Mouse (Mus musculus) gastrocnemius, postnatal 36 days (tissue): Measurements from ENCODE around the gene Tuba4a. TPM values are rescaled to one million over a fixed set of nuclear protein-coding genes. Genes with fewer than 3 reads are reported as not detected.

Experiments
- DNase-seq, 2 experiments: peaks; one replicate each; pipeline ENCODE4 v3.0.0; 2022
- intact Hi-C: fragments of 180-260 bp; cut with DNase I; formaldehyde crosslinking; loops from one replicate; pipeline ENCODE4 v1.15.1; 2025
- long read RNA-seq, 2 experiments: library from polyadenylated mRNA; stranded (forward); transcript quantifications; one replicate each; pipeline ENCODE4 v2.0.0; 2021
- total RNA-seq, 2 experiments: library from RNA; stranded (reverse); gene quantifications; 2 replicates each; pipeline ENCODE4 v1.2.3; 2021

Gene Tuba4a
- 100 to 1,000 TPM; 921 to 954 TPM for total RNA-seq
- long read RNA-seq, experiment 1, transcript Tuba4a-202 (4 exons, 2,840 nt), result major isoform, 168 of 403 reads
- long read RNA-seq, experiment 1, partial matches to known transcripts, result 20 of 403 reads
- long read RNA-seq, experiment 1, other reads (novel, unspliced or antisense), result 214 of 403 reads
- long read RNA-seq, experiment 2, transcript Tuba4a-202 (4 exons, 2,840 nt), result major isoform, 200 of 445 reads
- long read RNA-seq, experiment 2, partial matches to known transcripts, result 20 of 445 reads
- long read RNA-seq, experiment 2, other reads (novel, unspliced or antisense), result 225 of 445 reads

DNA sequence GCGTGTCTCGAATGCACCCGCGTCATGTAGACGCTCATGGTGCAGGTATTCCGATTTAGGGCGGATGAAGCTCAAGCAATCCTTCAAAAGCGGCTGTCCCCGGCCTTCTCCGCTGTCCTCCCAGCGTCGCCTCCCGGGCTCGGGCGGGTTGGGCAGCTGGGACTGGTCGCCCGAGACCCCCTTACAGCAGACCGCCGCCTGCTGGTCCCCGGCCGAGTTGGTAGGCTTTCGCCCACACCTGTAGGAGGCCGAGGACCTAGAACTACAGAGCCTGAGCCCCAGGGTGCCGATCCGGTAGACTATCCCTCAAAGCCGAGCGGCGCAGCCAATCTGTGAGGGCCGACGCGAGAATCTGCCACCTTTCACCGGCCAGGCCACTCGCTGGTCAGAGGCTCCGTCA, at the start of gene Tuba4a:
Gene Tuba4a (minus strand): TSS at position 335 of the 400 bp plus-strand sequence.
- DNase-seq, result no peak
- intact Hi-C loops, result no loop called here

DNA sequence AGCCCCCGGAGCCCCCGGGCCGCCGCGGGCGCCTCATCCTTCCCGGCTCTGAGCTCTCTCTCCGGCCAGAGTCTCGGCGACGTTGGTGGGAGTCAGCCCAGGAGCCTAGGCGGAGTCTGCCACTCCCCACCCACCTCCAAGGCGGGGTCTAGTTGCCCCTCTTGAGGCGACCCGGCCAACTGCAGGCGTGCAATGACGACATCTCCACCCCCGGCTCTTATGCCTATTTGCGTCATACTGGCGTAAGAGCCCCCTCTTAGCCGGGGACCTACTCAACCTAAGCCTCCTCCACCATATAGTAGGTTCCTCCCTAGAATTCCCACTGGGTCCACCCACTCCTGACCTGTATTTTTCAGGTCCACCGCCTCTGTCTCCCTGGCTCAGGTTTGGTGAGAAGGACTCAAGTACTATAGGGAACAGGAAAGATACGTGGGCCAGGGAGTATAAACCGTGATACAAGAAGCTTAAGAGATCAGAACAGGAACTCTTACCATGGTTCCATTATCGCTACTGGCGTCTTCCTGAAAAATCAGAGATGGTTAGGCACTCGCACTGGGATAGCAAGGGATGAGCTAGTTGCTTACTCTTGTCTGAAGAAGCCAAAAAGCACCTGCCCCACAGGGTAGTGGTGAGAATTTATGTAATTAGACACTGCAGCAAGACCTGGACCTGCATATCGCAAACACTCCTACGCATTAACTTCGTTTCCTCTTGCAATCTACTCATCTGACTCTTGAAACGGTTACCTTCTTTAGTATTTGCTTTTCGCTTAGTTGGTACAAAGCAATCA, 44.6 kb upstream of the Tuba4a start, which contains the start of gene Ptprn:
Gene Ptprn (minus strand): TSS at position 412 of the 790 bp plus-strand sequence.
- no peak for DNase-seq
- intact Hi-C loops, result no loop called here

DNA sequence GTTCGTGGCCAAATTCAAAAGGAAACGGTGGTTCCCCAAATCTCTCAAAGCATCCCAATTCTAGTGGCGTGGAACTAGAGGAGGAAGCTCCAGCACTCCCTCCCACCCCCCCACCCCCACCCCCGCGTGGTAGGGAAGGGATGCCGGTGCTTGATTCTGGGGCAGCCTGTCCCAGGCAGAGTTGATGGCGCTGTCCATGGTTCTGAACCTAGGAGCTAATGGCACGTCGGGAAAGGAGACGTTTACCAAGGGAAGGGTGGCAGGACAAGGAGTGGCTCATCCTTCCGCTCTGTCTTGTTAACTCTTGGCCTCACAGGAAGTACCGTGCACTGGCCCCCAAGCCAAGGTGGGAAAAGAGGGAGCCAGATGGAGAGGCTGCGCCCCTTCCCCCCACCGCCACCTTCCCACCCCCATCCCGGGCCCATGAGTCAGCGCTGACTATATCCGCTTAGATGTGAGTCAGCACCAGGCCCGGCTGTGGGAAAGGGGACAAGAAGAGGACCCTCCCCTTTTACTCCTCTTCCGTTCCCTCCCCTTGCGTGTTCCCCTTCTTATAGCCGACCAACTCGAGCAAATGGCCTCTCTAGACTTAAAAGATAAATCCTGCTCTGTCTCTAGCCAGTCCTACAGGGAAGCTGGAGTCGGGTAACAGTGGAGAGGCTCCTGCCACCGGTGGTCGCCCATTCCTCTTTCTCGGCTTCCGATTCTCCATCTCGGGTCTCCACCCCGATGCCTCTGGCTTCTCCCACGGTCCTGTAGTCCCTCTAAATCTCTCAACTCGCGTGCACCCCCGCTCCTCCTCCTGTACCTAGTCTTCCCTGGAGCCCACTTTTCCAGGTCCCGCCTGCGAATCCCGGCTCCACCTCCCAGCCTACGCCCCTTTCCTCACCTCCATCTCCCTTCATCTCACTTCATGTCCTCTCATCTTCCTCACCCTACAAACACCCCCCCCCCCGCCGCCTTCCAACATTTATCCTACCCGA, 43.6 kb upstream of the Tuba4a start:
- DNase-seq, result peak in 1 of 2 experiments; percentile 40
- intact Hi-C loops, result loop anchor here (2.0 kb wide), 1 partner anchor 14 kb away; no protein-coding TSS in a partner anchor

DNA sequence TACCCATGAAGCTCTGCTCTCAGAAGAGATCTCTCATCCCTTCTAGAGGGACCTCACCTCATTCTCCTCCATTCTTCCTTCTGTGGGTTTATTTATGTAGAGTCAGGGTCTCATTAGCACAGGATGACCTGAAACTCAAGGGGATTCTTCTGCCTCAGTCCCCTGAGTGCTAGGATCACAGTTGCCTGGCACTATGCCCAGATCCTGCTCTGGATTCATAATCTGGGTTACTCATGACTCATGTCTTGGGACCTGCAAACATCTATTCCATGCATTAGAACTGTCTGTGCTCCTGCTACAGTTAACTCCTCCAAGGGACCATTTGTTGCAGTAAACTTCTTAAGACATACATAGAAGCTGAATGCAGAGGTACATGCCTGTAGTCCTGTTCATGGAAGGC, 41.6 kb upstream of the Tuba4a start:
- no peak for DNase-seq
- intact Hi-C loops, result no loop called here

DNA sequence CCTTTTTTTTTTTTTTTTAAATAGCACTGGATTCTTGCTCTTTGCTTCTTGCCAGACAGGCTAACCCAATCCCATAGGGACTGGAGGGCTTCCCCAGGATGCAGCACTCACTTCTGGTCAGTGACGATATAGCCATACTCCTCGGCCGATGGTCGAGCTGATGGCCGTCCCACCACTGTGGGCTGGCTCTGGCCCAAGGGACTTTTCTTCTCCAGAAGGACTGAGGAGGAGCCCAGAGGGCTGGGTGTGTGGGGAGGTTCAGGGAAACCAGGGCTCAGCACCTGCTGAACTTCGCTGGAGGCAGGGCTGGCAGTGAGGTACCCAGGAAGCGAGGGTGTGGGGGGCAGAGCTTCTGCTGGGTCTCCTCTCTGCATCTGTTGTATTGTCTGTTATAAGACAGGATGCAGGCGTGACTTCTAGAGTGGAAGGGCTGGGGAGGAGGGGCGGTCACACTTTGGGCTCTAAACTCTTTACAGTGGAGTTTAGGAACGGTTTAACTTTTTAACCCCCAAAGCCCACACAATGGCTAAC, 35.9 kb upstream of the Tuba4a start:
- no peak for DNase-seq
- intact Hi-C loops, result loop anchor here (5.0 kb wide), 1 partner anchor 308 kb away; no protein-coding TSS in a partner anchor

DNA sequence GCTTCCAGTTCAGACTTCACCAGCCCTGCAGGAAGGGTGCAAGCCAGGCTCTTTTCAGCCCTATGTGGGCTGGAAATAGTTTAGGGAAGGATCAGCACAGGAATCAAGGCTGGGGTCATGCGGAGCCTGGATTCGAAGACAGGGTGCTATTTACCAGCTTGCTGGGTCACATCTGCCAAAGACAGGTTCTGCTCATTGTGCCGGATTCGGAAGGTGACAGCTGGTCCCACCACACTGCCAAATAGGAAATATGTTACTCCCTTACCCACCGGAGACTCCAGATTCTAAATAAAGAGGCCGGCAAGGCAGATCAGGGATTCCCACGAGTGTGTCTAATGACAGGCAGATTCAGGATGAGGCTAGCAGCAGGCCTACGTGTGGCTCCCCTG, 35.0 kb upstream of the Tuba4a start:
- DNase-seq, result no peak
- intact Hi-C loops, result loop anchor here (5.0 kb wide), 2 partner anchors 63 to 307 kb away; partner anchors contain the start of gene Dnpep

DNA sequence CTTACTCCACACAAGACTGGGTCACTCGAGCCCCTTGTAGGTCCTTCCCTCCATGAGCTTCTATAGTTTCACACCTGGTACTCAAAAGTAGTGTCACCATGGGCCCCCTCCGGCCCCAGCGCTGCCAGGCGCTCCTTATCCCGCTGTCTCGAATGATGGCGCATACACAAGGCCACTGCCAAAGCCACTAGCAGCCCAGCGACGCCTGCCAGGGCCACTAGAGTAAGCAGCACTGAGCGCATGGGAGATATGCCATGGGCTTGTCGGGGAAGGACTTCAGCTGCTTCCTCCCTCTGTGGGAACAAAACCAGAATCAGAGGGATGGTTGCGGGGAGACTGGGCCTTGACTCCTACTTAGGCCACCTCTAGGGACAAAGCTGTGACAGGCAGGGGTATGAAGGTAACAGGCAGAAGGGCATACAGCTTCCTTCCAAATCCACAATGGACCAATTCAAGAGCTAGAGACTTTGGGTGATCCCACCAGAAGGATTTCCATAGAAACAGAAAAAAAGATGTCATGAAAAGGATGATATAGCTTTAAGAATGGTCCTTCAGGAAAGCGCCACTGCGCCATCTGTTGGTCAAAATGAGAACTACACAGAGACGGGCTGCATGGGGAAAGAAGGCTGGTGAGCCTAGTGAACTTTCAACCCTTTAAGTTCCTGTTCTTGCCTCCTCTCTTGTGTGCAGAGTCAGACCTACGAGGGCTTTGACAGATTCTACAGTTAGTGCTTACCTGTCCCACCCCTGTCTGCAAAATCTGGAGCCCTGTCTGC, 34.4 kb upstream of the Tuba4a start:
- intact Hi-C loops, result loop anchor here (5.0 kb wide), 1 partner anchor 63 kb away; the partner anchor contains the start of gene Dnpep
- peak; percentile 72 to 73 for DNase-seq

DNA sequence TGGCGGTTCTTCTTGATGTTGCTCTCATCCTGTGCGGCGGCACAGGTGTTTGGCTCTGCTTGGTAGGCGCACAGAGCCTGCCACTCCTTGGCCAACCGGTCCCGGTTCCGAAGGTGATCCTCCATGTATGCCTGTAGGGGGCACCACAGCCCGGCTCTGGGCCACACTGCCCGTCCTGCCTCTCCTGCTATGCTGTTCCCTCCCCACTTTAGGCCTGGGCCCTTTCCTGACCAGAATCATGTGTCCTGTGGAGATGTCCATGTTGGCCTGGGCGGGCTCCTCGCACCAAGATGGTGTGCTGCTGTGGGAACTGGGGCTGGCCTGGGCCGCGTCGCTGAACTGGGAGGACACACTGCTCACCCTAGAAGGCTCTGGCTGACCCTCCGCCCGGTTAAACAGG, 33.4 kb upstream of the Tuba4a start:
- intact Hi-C loops, result loop anchor here (5.0 kb wide), 1 partner anchor 64 kb away; the partner anchor contains the start of gene Dnpep
- no peak for DNase-seq

DNA sequence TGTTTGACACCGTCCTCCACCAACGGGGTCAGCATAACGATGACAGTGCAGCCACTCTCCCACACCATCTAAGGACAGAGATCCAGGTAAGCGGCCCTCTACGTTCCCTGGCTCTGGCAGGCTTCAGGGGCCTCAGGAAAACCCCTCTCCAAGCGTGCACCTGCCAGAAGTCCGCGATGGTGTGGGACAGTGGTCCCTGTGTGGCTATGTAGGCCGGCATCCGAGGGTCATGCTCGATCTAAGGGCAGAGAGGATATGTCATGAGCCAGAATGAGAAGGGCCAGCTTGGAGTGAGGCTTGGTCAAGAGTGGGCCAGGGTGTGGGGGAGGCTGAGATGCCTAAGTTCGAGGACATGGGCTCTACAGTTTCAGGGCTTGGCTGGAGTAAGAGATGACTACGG, 32.6 kb upstream of the Tuba4a start:
- no peak for DNase-seq
- intact Hi-C loops, result loop anchor here (5.0 kb wide), 1 partner anchor 65 kb away; the partner anchor contains the start of gene Dnpep

DNA sequence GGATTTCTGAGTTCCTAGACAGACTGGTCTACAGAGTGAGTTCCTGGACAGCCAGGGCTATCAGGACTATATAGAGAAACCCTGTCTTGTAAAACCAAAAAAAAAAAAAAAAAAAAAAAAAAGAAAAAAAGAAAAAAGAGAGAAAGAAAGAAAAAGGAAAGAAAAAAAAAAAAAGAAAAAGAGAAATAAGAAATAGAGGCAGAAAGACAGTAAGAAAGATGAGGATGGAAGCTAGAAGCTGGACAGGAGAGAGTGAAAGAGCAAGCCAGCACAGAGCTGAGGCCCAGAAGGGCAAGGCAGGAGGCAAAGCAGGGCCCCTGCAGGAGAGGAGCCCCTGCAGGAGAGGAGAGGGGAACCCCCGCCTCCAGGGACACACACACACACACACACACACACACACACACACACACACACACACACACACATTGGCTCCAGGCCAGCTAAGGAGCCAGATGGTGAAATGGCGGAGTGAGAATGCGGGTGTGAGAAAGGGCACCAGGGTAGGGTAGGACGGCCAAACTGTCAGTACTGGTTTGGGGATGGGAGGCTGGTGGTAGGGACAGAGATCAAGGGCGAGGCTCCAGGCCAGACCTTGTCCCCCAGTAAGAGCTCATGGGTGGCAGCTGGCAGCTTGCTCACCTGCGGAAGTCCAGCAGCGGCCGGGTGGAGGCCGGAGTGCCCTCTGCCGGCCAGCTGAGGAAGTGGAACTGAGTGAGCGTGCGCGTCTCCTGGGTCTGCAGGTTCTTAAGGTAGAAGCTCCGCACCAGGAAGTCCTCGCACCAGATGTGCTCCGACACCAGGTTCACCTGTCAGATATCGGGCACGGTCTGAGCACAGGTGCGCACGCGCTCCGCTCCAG, 31.7 kb upstream of the Tuba4a start:
- intact Hi-C loops, result loop anchor here (5.0 kb wide), 1 partner anchor 66 kb away; the partner anchor contains the start of gene Dnpep

DNA sequence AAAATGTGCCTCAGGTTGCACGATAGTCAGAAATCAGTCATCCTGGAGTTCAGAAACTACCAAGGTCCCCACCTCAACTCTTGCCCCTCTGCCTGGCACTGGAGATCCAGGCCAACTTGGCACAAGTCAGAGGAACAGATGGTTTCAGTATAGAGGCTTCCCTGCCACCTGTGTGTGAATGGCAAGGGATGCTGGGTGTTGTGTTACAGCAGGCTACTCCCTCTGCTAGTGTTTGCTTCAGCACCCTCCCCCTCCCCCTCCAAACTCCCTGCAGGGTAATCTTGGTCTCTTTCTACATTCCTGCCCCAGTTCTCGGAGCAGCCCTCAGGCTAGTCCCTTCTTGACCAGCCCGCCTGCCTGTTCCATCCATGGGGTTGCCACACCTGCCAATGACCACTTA, 30.8 kb upstream of the Tuba4a start:
- intact Hi-C loops, result loop anchor here (5.0 kb wide), 1 partner anchor 67 kb away; the partner anchor contains the start of gene Dnpep
- DNase-seq, result no peak

More for the DNA sequence above, 31.7 kb upstream of the Tuba4a start:
- DNase-seq, result peak; percentile 60 to 71

DNA sequence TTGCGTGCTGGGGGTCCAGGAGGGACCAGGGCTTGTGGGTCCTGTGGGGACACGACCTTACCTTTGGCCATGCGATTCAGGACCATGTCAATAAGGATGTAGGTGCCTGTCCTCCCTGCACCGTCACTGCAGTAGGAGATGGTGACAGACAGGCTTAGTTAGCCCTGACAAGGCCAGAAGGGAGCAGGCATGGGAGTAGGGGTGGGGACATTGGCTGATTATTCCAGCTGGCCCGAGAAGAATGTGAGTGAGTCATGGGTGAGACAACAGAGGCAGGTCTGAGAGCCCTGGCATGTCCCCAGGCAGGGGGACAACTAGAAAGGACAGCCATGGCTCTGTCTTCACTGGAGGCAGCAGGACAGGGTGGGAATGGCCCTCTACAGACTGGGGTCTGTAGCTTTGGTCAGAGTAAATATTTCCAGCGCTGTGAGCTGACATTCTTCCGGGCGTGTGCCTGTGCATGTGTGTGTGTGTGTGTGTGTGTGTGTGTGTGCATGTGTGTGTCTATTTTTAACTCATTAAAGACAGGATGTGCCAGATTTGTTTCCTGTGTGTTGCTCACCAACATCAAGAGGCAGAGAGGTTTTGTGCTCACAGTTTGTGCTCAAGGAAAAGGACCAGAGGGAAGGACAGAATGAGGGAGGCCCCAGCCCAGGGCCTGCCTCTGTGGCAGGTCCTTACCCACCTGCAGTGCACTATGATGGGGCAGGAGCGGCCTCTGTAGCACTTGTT, 28.5 kb upstream of the Tuba4a start:
- DNase-seq, result peak in 1 of 2 experiments; percentile 45
- intact Hi-C loops, result no loop called here

DNA sequence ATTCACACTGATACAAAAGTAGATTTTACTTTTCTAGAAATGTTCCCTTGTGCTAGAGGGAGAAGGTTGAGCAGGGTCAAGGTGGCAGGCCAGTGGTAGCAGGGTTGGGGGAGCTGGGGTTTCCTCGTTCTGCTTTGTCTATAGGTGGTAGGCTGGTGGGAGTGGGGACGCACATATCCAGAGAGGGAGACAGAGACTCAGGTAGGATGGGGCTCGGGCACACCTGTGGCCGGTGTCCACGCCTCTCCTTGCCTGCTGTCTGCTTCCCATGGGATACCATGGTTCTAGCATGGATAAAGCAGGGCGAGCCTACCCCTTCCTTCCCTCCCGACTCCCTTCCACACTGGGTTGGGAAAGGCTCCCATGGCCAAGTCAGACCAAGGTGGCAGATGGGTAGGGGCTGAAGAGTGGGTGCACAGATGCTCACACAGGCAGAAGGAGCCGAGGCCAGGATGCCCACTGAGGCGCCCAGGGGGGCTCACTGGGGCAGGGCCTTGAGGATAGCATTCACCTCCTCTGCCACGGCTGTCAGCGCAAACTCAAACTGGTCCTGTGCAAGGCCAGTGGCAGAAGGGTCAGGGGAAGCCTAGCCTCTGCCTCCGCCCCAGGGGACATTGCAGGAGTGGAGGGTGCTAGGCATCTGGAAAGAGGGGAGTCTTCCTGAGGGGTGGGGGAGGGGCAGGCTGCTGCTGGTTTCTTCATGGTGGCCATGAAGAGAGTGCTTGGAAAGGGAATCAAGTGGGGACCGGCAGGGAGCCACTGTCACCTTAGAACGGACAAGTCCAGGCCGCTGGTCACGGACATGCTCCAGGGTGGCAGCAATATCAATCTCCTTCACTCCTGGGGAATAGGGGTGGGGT, 27.6 kb upstream of the Tuba4a start:
- no peak for DNase-seq
- intact Hi-C loops, result no loop called here

DNA sequence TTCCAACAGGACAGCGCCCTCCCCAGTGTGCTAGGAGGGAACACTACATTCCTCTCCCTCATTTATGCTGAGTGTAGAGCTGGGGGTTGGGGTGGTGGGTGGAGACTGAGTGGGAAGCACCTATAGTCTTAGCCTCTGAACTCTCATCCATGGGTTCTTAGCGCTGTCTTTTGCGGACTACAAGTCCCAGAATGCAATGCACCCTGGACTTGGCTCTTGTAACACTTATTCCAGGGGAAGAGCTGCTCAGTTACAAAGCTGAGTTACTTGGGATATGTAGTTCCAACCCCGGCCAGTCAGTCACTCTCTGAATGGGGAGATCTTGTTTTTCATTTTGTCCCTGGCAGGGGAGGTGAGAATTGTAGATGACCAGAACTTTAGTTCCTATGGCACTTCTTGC, 25.2 kb upstream of the Tuba4a start:
- intact Hi-C loops, result no loop called here
- no peak for DNase-seq

DNA sequence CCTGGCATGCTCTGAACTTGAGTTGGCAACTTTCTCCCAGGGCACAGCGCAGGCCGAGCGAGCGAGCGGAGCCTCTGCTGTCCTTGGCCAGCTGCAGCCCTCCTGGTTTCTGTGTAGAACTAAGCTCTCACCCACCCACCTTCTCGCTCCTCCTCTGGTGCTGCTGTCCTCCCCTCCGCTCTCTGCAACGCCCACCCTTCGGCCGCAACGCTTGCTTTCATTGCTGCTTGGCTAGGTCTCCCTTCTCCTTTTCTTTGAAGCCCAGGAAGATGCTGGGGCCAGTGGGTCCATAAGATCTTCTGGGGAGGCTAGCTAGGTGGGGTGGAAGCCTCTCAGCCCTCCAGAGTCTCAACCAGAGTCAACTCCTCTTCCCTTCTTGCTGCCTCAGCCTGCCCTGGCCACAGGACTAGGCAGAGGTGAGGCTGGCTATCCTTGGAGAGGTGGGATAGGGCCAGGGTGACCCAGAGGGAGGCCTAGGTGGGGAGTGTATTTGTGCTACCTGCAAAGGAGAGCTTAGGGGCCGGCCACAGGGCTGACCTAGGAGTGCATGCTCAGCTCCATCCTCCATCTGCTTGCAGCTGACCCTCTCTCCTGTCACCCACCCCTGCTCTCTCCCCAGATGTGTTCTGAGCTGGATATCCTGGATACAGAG, 24.6 kb upstream of the Tuba4a start:
- intact Hi-C loops, result no loop called here
- no peak for DNase-seq

DNA sequence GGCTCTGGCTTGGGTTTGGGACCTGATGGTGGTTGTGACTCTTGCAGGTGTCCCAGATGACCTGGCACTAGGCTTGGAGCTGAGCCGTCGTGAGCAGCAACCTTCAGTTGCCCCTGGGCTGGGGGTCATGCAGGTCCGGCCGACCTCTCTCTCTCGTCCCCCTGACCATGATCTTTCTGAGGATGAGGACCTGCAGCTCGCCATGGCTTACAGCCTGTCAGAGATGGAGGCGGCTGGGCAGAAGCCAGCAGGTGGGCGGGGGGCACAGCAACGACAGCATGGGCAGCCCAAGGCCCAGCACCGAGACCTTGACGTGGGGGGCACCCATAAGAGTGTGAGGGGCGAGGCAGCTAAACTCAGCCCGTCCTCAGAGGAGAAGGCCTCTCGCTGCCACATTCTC, 23.7 kb upstream of the Tuba4a start:
- intact Hi-C loops, result no loop called here
- no peak for DNase-seq
